Mouse (Mus musculus): ENCODE data around the gene Herc6. TPM values are rescaled to one million over a fixed set of nuclear protein-coding genes. Genes with fewer than 3 reads are reported as not detected.

Gene Herc6
- polyA plus RNA-seq, 1 experiment, result 25.0 TPM

DNA sequence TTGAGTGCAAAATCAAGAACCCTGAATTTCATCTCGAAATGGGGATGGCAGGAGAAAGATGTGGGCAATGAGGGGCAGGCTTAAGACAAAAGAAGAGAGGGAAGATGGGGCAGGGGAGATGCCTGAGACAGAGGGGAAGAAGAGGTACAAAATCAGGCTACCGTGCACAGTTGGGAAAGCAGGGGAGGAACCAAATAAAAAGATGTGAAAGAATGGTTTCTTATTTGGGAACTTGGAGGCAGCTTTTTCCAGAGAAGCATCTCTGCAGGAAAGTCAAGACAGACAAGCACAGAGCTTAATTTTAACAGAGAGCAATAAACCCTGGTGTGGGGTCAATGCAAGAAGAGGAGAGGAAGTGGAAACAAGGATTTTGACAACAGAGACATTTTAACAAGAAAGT is 27.2 kb downstream of the Herc6 start:
- 84% methylated on average over 2 of the region's 2 CpGs for WGBS
- TF ChIP-seq CTCF (IDR thresholded peaks at IDR 0.05; ENCODE audit: control insufficient read depth, insufficient read depth, low read length), result no peak
- TF ChIP-seq POLR2A (IDR thresholded peaks at IDR 0.05; ENCODE audit: borderline replicate concordance, control insufficient read depth, low read depth, low read length), result no peak
- no peaks in the 10 kb centered on the region for H3K4me1 ChIP-seq (ENCODE audit: control insufficient read depth, insufficient read depth, low read length)
- no peak overlapping the region for H3K4me3 ChIP-seq (replicated peaks; ENCODE audit: control insufficient read depth, low read depth, low read length)
- no peak overlapping the region for H3K27ac ChIP-seq (ENCODE audit: control insufficient read depth, insufficient read depth, low read depth, low read length, poor library complexity)

DNA sequence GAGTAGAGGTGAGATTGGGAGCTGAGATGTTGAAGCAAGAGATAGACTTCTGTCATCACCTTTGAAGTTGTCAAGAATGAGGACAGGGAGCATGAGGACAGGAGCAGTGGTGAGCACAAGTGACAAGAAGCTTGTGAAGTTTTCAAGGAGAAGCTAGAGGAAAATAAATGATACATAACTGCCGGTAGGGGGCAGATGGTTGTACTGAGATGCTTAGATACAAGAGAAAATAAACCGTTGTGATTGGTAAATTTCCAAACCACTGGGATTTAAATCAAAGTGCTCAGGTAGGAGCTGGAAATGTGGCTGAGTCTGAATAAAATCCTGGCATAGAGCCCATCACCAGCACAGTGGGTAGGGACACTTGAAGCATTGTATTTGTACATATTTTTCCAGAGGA is 28.8 kb downstream of the Herc6 start:
- Histone ChIP-seq H3K4me3 (replicated peaks; ENCODE audit: control insufficient read depth, low read depth, low read length) (no peak overlapping the region), H3K27ac (ENCODE audit: control insufficient read depth, insufficient read depth, low read depth, low read length, poor library complexity) (no peak overlapping the region), H3K4me1 (ENCODE audit: control insufficient read depth, insufficient read depth, low read length) (no peaks in the 10 kb centered on the region)
- TF ChIP-seq POLR2A (IDR thresholded peaks at IDR 0.05; ENCODE audit: borderline replicate concordance, control insufficient read depth, low read depth, low read length) (no peak), CTCF (IDR thresholded peaks at IDR 0.05; ENCODE audit: control insufficient read depth, insufficient read depth, low read length) (no peak)
- WGBS, result 49% methylated on average over 2 of the region's 2 CpGs

DNA sequence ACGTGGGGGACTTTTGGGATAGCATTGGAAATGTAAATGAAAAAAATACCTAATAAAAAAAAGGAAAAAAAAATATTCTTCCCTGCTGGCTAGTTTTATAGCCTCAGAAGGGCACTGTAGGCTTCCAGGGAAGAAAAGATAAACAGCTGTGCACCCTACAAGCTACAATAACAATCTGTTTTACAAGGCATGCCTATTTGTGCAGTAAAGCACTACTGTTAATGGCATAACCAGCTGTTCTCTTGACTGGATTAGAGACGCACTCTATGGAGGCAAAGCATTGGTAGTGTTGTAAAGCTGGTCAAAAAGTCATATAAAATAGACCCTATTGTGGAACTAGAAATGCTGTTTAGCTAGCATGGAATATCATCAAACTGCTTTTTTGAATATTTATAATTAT is 35.0 kb downstream of the Herc6 start:
- TF ChIP-seq POLR2A (IDR thresholded peaks at IDR 0.05; ENCODE audit: borderline replicate concordance, control insufficient read depth, low read depth, low read length) (no peak), CTCF (IDR thresholded peaks at IDR 0.05; ENCODE audit: control insufficient read depth, insufficient read depth, low read length) (no peak)
- Histone ChIP-seq H3K4me3 (replicated peaks; ENCODE audit: control insufficient read depth, low read depth, low read length) (no peak overlapping the region), H3K27ac (ENCODE audit: control insufficient read depth, insufficient read depth, low read depth, low read length, poor library complexity) (no peak overlapping the region), H3K4me1 (ENCODE audit: control insufficient read depth, insufficient read depth, low read length) (no peaks in the 10 kb centered on the region)
- WGBS, result 87% methylated on average over 2 of the region's 2 CpGs

DNA sequence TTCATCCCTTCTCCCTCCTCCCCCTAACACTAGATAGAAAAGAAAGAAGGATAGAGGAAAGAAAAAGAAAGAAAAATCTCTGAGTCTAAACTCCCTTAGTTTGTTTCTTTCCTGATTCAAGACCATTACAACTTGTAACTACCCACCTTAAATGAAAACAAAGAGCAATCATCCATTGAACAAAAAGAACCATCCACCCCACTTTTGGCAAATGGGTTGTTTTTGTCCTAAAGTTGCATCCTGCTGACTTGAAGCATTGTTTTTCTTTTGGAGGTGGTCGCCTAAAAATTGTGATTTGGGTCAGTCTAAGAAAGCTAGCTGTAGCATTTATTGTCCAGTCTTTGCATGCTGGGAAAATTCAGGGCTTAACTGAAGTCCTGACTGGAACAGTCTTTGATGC is 58.7 kb downstream of the Herc6 start:
- H3K27ac ChIP-seq (ENCODE audit: control insufficient read depth, insufficient read depth, low read depth, low read length, poor library complexity), result no peak overlapping the region
- WGBS, result 73% methylated on average over 1 of the region's 1 CpGs
- TF ChIP-seq CTCF (IDR thresholded peaks at IDR 0.05; ENCODE audit: control insufficient read depth, insufficient read depth, low read length) (no peak), POLR2A (IDR thresholded peaks at IDR 0.05; ENCODE audit: borderline replicate concordance, control insufficient read depth, low read depth, low read length) (no peak)
- H3K4me1 ChIP-seq (ENCODE audit: control insufficient read depth, insufficient read depth, low read length), result no peaks in the 10 kb centered on the region
- H3K4me3 ChIP-seq (replicated peaks; ENCODE audit: control insufficient read depth, low read depth, low read length), result no peak overlapping the region

DNA sequence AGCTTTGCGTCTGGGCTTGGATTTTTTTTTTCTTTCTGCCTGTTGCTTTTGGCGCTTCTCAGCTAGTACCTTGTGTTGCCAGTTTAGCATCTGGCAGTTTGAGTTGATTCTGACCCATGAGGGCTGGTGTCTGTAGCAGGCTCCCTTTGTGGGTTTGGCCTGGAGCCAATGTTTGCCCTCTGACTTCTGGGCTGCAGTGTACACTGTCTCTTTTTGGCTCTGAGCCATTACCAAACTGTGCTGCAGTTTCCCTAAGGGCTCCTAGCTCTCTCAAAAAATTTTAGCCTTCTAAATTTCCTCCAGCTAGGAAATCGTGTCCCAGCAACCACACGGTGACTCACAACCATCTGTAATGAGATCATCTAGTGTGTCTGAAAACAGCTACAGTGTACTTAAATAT is 61.0 kb downstream of the Herc6 start:
- WGBS, result 6% methylated on average over 4 of the region's 4 CpGs

DNA sequence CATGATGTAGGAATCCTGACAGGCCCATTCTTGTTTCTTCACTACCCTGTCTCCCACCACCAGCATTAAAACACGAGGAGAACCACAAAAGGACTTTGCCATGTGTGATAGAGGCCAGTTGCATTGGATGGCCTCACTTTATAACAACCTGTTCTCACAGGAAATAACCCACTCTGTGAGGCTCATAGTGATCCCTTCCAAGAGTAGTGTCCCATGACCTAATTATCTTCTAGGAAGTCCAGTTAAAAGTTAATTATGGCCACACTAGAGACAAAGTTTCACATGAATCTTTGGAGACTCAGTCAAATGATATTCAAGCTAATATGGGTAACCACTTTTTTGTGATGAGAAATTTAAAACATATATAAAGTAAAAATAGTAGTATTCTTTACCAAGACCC is 66.5 kb downstream of the Herc6 start:
- Histone ChIP-seq H3K27ac (ENCODE audit: control insufficient read depth, insufficient read depth, low read depth, low read length, poor library complexity) (no peak overlapping the region), H3K4me3 (replicated peaks; ENCODE audit: control insufficient read depth, low read depth, low read length) (no peak overlapping the region), H3K4me1 (ENCODE audit: control insufficient read depth, insufficient read depth, low read length) (no peaks in the 10 kb centered on the region)
- TF ChIP-seq CTCF (IDR thresholded peaks at IDR 0.05; ENCODE audit: control insufficient read depth, insufficient read depth, low read length) (no peak), POLR2A (IDR thresholded peaks at IDR 0.05; ENCODE audit: borderline replicate concordance, control insufficient read depth, low read depth, low read length) (no peak)
- 75% methylated on average over 1 of the region's 1 CpGs for WGBS

More for the DNA sequence above, 61.0 kb downstream of the Herc6 start:
- H3K4me1 ChIP-seq (ENCODE audit: control insufficient read depth, insufficient read depth, low read length), result no peaks in the 10 kb centered on the region
- no peak overlapping the region for H3K4me3 ChIP-seq (replicated peaks; ENCODE audit: control insufficient read depth, low read depth, low read length)
- TF ChIP-seq POLR2A (IDR thresholded peaks at IDR 0.05; ENCODE audit: borderline replicate concordance, control insufficient read depth, low read depth, low read length), result no peak
- no peak for TF ChIP-seq CTCF (IDR thresholded peaks at IDR 0.05; ENCODE audit: control insufficient read depth, insufficient read depth, low read length)
- H3K27ac ChIP-seq (ENCODE audit: control insufficient read depth, insufficient read depth, low read depth, low read length, poor library complexity), result no peak overlapping the region

DNA sequence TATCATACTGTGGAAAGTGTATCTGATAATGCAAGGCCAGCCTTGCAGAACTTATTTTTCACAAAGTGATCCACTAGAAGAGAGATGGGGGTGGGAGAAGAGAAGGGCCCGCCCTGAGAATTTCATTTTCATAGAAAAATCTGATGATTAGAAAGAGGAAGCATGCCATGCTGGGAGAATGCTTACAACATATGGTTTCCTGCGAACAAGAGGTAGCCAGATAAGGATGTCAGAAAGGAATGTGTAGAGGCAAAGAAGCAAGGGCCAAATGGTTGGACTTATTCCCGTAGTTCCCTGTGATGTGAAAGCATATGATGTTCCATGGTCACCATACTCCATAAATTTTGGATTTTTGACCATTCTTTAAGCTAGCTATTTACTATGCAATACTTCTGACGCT is 80.5 kb downstream of the Herc6 start:
- no peak overlapping the region for H3K4me3 ChIP-seq (replicated peaks; ENCODE audit: control insufficient read depth, low read depth, low read length)
- H3K4me1 ChIP-seq (ENCODE audit: control insufficient read depth, insufficient read depth, low read length), result no peaks in the 10 kb centered on the region
- WGBS, result 38% methylated on average over 4 of the region's 4 CpGs
- no peak overlapping the region for H3K27ac ChIP-seq (ENCODE audit: control insufficient read depth, insufficient read depth, low read depth, low read length, poor library complexity)
- TF ChIP-seq CTCF (IDR thresholded peaks at IDR 0.05; ENCODE audit: control insufficient read depth, insufficient read depth, low read length) (no peak), POLR2A (IDR thresholded peaks at IDR 0.05; ENCODE audit: borderline replicate concordance, control insufficient read depth, low read depth, low read length) (no peak)

DNA sequence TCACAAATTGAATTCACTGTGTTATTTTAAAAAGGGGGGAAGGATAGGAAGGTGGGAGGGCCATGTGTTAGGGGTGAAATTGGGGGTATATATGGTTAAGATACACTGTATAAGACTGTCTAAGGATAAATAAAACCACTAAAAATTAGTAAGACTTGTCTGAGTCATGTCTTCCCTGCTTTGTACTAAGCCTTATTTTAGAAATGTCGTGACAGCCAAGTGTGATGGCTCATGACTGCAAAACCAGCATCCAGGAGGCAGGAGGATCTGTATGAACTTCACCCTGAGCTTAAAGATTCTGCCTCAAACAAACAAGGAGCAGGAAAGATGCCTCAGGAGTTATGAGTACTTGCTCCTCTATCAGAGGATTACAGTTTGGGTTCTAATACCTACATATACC is 103.4 kb downstream of the Herc6 start:
- Histone ChIP-seq H3K4me1 (ENCODE audit: control insufficient read depth, insufficient read depth, low read length) (no peaks in the 10 kb centered on the region), H3K27ac (ENCODE audit: control insufficient read depth, insufficient read depth, low read depth, low read length, poor library complexity) (no peak overlapping the region), H3K4me3 (replicated peaks; ENCODE audit: control insufficient read depth, low read depth, low read length) (no peak overlapping the region)
- 93% methylated on average over 1 of the region's 1 CpGs for WGBS
- no peak for TF ChIP-seq POLR2A (IDR thresholded peaks at IDR 0.05; ENCODE audit: borderline replicate concordance, control insufficient read depth, low read depth, low read length)
- TF ChIP-seq CTCF (IDR thresholded peaks at IDR 0.05; ENCODE audit: control insufficient read depth, insufficient read depth, low read length), result no peak

All from bone marrow, adult 2 months (tissue).